ENCODE assay signal across 9 mouse cellular contexts in genomic region chr15:59203850-59204625, GRCm38 (mm10).
DNase-seq lines count a peak whose midpoint lies in the region; ATAC-seq lines count a peak whose summit lies in the region.
"Had no signal": no experiment of that assay in that cellular context is flagged by ENCODE, and none has a peak within 500 bp of the region (broad histone marks: within the 10 kb centered on the region; RNA-seq: fewer than 3 reads in every experiment).

No protein-coding gene starts in this region.

- no peaks in the 10 kb centered on the region for H3K9me3 ChIP-seq in midbrain, embryonic 10.5 days (replicated peaks)
- no peaks in the 10 kb centered on the region for H3K9me3 ChIP-seq in midbrain, embryonic 16.5 days (replicated peaks; ENCODE audit: control insufficient read depth, low read length, poor library complexity, severe bottlenecking)
- H3K9me3 ChIP-seq: midbrain, embryonic 12.5 days had no signal

- WGBS in midbrain, embryonic 10.5 days: 81% methylated on average over 17 of the region's 17 CpGs
- WGBS in midbrain, embryonic 16.5 days: 77% methylated on average over 17 of the region's 17 CpGs

- H3K4me1 ChIP-seq in midbrain, embryonic 10.5 days: 0 out of 2 replicates have a peak, but pooled peaks cover 5% of the 10 kb centered on the region
- no peaks in the 10 kb centered on the region for H3K4me1 ChIP-seq in midbrain, embryonic 16.5 days (ENCODE audit: control insufficient read depth, insufficient read depth, low read length)
- H3K4me1 ChIP-seq: midbrain, embryonic 12.5 days had no signal

- ATAC-seq in midbrain, embryonic 16.5 days: no peak

- H3K27me3 ChIP-seq in midbrain, embryonic 10.5 days (ENCODE audit: low read depth, poor library complexity, severe bottlenecking): no peaks in the 10 kb centered on the region
- H3K27me3 ChIP-seq in midbrain, embryonic 16.5 days (ENCODE audit: control insufficient read depth, insufficient read depth, low read depth, low read length): no peaks in the 10 kb centered on the region

- no peak overlapping the region for H3K4me2 ChIP-seq in midbrain, embryonic 16.5 days (ENCODE audit: low read length)
- H3K4me2 ChIP-seq: midbrain, embryonic 12.5 days had no signal

- H3K4me3 ChIP-seq in midbrain, embryonic 10.5 days: no peak overlapping the region
- H3K4me3 ChIP-seq in midbrain, embryonic 16.5 days (ENCODE audit: low read depth, low read length): no peak overlapping the region
- H3K4me3 ChIP-seq: midbrain, embryonic 12.5 days had no signal

- H3K36me3 ChIP-seq in midbrain, embryonic 10.5 days: no peaks in the 10 kb centered on the region
- H3K36me3 ChIP-seq in midbrain, embryonic 16.5 days (ENCODE audit: control insufficient read depth, insufficient read depth, low read length): no peaks in the 10 kb centered on the region
- H3K36me3 ChIP-seq: midbrain, embryonic 12.5 days had no signal

- intact Hi-C loops in gastrocnemius, postnatal 14 days (cut with DNase I; ENCODE audit: low total_unique reads): loop anchor here (5.0 kb wide), 1 partner anchor 232 kb away; no protein-coding TSS in a partner anchor

- no peak overlapping the region for H3K9ac ChIP-seq in midbrain, embryonic 16.5 days (ENCODE audit: low read depth, low read length)
- H3K9ac ChIP-seq: midbrain, embryonic 12.5 days had no signal

- DNase-seq in adrenal gland, postnatal 10 days: peak; percentile 56
- DNase-seq in adrenal gland, adult 18-20 months (ENCODE audit: low spot score in 2 of 2): no peak
- DNase-seq in midbrain, embryonic 10.5 days (ENCODE audit: low spot score): peak; percentile 30
- peak; percentile 53 for DNase-seq in gastrocnemius, postnatal 14 days
- peak; percentile 53 to 80 for DNase-seq in kidney, postnatal 36 days
- DNase-seq in retina, embryonic 14.5 days (ENCODE audit: low spot score): peak; percentile 47
- DNase-seq in Muller cell, postnatal 12 days (ENCODE audit: inconsistent ontology term): no peak

- H3K27ac ChIP-seq in midbrain, embryonic 10.5 days (replicated peaks): no peak overlapping the region
- H3K27ac ChIP-seq in midbrain, embryonic 16.5 days (ENCODE audit: low read length): no peak overlapping the region
- H3K27ac ChIP-seq: midbrain, embryonic 12.5 days had no signal

Comparison
In these comparisons a context has a peak if more than half of its experiments do, and no peak if none do; other contexts are left out.
1. DNase-seq: peak in adrenal gland, postnatal 10 days (single experiment), midbrain, embryonic 10.5 days (single experiment), gastrocnemius, postnatal 14 days (single experiment), kidney, postnatal 36 days (2 of 2) and retina, embryonic 14.5 days (single experiment); none in adrenal gland, adult 18-20 months (0 of 2) and Muller cell, postnatal 12 days (single experiment).